Mouse (Mus musculus): ENCODE measurements around the gene Lrrc46. TPM values are rescaled to one million over a fixed set of nuclear protein-coding genes. Genes with fewer than 3 reads are reported as not detected.
A peak's percentile ranks its signal among the peaks of the same experiment; 100 is the strongest.

The Lrrc46 gene
- polyA plus RNA-seq, 1 experiment from 2014 or later = 0.66 TPM

DNA sequence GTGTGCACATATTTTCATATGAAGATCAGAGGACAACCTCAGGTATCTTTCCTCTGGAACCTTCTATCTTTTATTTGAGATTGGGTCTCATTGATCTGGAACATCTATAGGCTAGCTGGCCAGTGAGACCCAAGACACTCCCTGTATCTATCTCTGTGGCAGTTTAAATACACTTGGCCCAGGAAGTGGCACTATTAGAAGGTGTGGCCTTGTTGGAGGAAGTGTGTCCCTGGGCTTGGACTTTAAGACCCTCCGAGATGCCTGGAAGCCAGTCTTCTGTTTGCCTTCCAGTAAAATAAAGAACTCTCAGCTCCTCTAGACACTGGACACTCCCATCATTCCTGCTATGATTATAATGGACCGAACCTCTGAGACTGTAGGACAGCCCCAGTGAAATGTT, 28.6 kb upstream of the Lrrc46 start:
- Histone ChIP-seq H3K4me3 (no peak overlapping the region), H3K4me1 (replicated peaks) (peaks cover 21% of the 10 kb centered on the region), H3K27me3 (replicated peaks) (no peaks in the 10 kb centered on the region), H3K27ac (ENCODE audit: poor library complexity, severe bottlenecking) (no peak overlapping the region), H3K4me2 (no peak overlapping the region), H3K9ac (no peak overlapping the region), H3K9me3 (replicated peaks) (no peaks in the 10 kb centered on the region), H3K36me3 (peaks cover 29% of the 10 kb centered on the region)
- no peak for ATAC-seq (ENCODE audit: insufficient number of reproducible peaks, low FRiP score)
- 79% methylated on average over 2 of the region's 2 CpGs for WGBS

DNA sequence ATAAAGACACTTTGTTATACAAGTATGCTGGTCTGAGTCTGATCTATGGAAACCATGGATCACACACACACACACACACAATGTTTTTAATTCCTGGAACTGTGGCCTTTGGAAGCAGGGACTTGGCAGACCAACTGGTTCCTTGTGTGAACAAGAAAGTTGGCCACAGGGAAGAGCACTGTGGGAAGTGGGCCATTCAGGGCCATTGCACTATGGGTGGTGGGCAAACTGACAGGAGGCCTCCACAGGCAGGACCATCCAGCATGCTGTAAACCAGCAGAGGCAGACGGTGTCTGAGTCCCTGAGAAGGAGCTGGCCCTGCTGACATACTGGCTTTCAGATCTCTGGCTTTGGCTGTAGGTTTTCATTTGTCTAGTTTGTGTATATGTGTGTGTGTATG, 28.1 kb upstream of the Lrrc46 start:
- Histone ChIP-seq H3K9me3 (replicated peaks) (no peaks in the 10 kb centered on the region), H3K36me3 (peaks cover 31% of the 10 kb centered on the region), H3K27me3 (replicated peaks) (no peaks in the 10 kb centered on the region), H3K27ac (ENCODE audit: poor library complexity, severe bottlenecking) (no peak overlapping the region), H3K9ac (no peak overlapping the region), H3K4me1 (replicated peaks) (peaks cover 21% of the 10 kb centered on the region), H3K4me3 (no peak overlapping the region), H3K4me2 (no peak overlapping the region)
- WGBS = 55% methylated on average over 1 of the region's 1 CpGs
- ATAC-seq (ENCODE audit: insufficient number of reproducible peaks, low FRiP score) = no peak

DNA sequence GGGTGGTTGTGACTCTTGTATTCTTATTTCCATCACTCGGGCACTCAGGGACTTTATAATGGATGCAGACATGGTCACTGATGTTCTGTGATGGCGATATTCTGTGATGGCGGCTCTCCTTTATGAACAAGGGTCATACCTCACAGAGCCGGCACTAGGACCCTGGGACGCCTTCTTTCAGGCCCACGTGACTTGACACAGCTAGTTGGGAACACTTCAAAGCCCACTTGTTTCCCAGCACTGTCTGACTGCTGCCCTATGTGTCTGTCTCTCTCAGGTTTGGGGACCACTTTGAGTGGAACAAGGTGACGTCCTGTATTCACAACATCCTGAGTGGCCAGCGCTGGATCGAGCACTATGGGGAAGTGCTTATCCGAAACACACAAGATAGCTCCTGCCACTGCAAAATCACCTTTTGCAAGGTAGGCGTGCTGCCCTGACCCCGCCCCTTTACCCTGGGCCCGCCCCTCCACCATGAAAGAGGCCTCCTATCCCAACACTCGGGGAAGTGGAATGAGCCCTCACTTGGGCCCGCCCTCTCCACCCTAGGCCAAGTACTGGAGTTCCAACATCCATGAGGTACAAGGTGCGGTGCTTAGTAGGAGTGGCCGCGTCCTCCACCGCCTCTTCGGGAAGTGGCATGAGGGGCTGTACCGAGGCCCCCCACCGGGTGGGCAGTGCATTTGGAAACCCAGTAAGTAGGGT, 25.6 kb upstream of the Lrrc46 start:
- Histone ChIP-seq H3K36me3 (peaks cover 41% of the 10 kb centered on the region), H3K4me2 (no peak overlapping the region), H3K9me3 (replicated peaks) (no peaks in the 10 kb centered on the region), H3K4me1 (replicated peaks) (peaks cover 24% of the 10 kb centered on the region), H3K4me3 (no peak overlapping the region), H3K9ac (no peak overlapping the region), H3K27me3 (replicated peaks) (no peaks in the 10 kb centered on the region), H3K27ac (ENCODE audit: poor library complexity, severe bottlenecking) (no peak overlapping the region)
- WGBS = 46% methylated on average over 22 of the region's 22 CpGs
- no peak for ATAC-seq (ENCODE audit: insufficient number of reproducible peaks, low FRiP score)

DNA sequence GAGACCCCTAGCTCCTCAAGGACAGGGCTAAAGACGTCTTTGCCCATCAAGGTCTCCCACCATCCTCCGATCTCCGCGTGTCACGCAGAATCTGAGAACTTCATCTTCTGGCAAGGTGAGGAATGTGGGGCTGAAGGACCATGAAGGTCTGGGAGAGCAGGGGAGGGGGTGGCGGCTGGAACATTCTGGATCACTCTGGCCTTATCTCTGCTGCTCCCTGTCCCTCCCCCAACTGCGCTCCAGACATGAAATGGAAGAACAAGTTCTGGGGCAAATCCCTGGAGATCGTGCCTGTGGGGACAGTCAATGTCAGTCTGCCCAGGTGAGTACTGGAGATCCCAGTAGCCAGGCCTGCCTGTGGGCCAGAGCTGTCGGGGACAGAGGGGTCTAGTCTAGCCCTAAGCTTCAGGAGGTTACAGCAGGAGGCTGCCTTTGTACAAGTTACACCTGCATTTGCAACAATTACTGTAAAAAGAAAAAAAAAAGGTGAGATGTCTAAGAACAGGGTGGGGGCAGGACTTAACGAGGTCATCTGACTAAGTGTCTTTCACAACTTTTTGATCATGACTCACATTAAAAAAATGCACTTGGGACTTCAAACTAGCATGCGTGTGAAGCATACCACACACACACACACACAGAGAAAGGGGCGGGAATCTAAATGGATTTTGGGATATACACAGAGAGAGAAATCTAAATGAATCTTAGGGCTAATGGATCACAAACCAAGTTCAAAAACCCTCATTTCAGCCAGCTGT, 24.5 kb upstream of the Lrrc46 start:
- WGBS = 70% methylated on average over 12 of the region's 12 CpGs
- Histone ChIP-seq H3K4me1 (replicated peaks) (peaks cover 16% of the 10 kb centered on the region), H3K9me3 (replicated peaks) (no peaks in the 10 kb centered on the region), H3K27ac (ENCODE audit: poor library complexity, severe bottlenecking) (no peak overlapping the region), H3K4me2 (no peak overlapping the region), H3K27me3 (replicated peaks) (no peaks in the 10 kb centered on the region), H3K36me3 (peaks cover 51% of the 10 kb centered on the region), H3K9ac (0 out of 2 replicates have a peak overlapping the region, but pooled peaks have one; percentile 9), H3K4me3 (no peak overlapping the region)
- no peak for ATAC-seq (ENCODE audit: insufficient number of reproducible peaks, low FRiP score)

DNA sequence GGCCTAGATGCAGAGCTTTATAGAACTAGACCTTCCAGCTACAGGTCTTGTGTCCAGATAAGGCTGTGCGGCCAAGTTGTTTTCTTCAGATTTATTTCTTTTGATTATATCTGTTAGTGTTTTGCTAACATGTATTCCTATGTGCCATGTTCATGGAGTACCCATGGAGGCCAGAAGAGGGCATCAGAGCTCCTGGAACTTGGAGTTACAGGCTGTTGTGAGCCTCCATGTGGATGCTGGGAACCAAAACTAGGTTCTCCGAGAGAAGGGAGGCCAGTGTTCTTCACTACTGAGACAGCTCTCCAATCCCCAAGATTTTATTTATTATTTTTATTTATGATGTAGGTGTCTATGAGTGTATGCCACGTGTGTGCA, 22.7 kb upstream of the Lrrc46 start:
- Histone ChIP-seq H3K4me1 (replicated peaks) (peaks cover 15% of the 10 kb centered on the region), H3K27ac (ENCODE audit: poor library complexity, severe bottlenecking) (0 out of 2 replicates have a peak overlapping the region, but pooled peaks have one; percentile 55), H3K9ac (no peak overlapping the region), H3K27me3 (replicated peaks) (no peaks in the 10 kb centered on the region), H3K36me3 (peaks cover 69% of the 10 kb centered on the region), H3K9me3 (replicated peaks) (no peaks in the 10 kb centered on the region), H3K4me2 (no peak overlapping the region), H3K4me3 (no peak overlapping the region)
- ATAC-seq (ENCODE audit: insufficient number of reproducible peaks, low FRiP score) = no peak
- WGBS = 81% methylated on average over 3 of the region's 3 CpGs

DNA sequence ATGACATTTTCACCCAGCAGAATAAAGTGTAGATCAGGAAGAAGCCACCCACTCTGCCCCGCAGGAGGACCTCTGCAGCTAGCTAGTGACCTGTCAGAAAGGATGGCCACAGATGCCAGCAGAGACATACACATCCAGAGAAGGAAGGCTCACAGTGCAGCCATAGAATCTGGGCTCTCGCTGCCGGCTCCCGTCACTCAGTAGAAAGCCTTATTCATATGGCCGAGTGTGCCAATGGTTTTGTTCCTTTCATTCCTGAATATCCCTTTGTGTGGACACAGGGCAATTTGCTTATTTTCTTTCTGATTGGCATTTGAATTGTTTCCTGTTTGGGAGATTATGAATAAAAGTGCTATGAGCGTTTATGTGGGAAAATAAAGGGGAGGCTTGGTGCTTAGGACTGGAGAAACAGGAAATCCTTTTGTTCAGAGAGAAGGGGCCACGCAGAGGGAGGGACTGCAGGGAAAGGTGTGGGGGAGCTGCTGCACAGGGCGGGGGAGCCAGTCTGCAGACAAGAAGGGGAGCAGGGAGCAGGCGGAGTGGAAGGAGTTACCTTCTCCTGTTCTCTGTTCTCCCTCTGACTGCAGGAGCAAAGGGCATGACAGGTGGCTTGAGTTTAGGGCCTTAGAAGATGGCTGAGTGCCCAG, 22.2 kb upstream of the Lrrc46 start:
- WGBS = 48% methylated on average over 9 of the region's 9 CpGs
- no peaks in the 10 kb centered on the region for H3K9me3 ChIP-seq (replicated peaks)
- peak overlapping the region; percentile 55; the same call in 1 of the 2 replicates for H3K27ac ChIP-seq (ENCODE audit: poor library complexity, severe bottlenecking)
- peaks cover 15% of the 10 kb centered on the region for H3K4me1 ChIP-seq (replicated peaks)
- ATAC-seq (ENCODE audit: insufficient number of reproducible peaks, low FRiP score) = no peak
- H3K4me2 ChIP-seq = no peak overlapping the region
- H3K27me3 ChIP-seq (replicated peaks) = no peaks in the 10 kb centered on the region
- H3K4me3 ChIP-seq = no peak overlapping the region
- H3K9ac ChIP-seq = no peak overlapping the region
- peaks cover 67% of the 10 kb centered on the region for H3K36me3 ChIP-seq

DNA sequence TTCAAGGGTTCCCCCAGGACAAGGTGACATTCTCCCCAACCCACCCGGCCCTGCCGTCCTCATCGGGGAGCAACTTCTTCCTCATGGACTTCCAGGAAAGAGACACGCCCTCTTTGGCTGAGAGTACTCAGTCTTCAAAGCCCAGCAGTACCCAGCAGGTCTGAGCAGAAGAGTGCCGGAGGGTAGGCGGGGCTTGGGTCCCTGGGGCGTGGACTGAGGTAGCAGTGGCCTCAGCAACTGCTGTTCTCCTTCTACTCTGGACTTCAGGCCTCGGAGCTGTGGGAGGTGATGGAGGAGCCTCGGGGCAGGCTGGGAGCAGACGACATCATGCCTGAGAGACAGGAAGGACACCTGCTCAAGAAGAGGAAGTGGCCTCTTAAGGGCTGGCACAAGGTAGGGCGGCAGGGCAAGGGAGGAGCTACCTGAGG, 11.0 kb upstream of the Lrrc46 start:
- 22% methylated on average over 11 of the region's 11 CpGs for WGBS
- H3K4me1 ChIP-seq (replicated peaks) = peaks cover 18% of the 10 kb centered on the region
- peak overlapping the region; percentile 89; the same call in 1 of the 2 replicates for H3K9ac ChIP-seq
- no peaks in the 10 kb centered on the region for H3K27me3 ChIP-seq (replicated peaks)
- no peak overlapping the region for H3K27ac ChIP-seq (ENCODE audit: poor library complexity, severe bottlenecking)
- 0 out of 2 replicates have a peak overlapping the region, but pooled peaks have one; percentile 81 for H3K4me3 ChIP-seq
- H3K36me3 ChIP-seq = peaks cover 61% of the 10 kb centered on the region
- no peaks in the 10 kb centered on the region for H3K9me3 ChIP-seq (replicated peaks)
- H3K4me2 ChIP-seq = peak overlapping the region; percentile 92
- ATAC-seq (ENCODE audit: insufficient number of reproducible peaks, low FRiP score) = no peak; the same call in 1 of the 2 replicates

DNA sequence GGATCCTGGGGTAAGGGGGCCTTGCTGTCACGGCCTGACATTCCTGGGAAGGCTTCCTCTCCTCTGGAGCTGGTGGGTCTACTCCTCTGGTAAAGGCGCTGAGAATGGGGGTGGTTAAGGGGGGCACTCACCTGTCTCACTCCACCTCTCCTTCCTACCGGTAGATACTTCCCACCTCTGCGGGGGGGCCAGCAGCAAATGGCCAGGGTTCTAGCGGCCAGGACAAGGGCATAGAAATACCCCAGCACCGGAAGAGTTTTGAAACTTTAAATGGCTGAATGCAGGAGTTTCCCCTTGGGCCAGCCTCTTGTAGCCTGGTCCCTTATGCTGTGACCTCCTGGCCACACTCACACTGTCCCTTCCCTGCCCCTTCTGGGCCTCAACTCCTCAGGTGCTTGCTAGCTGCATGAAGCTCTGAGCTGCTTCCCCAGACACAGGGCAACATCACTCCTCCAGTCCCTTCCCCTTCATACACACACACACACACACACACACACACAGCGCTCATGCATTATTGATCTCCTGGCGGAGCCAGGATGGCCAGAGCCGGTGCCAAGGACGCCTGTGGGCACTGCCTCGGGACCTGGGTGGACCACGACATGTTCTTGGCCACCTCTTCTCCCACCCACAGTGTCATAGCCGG, 9.9 kb upstream of the Lrrc46 start:
- peak; percentile 12; the same call in 1 of the 2 replicates for ATAC-seq (ENCODE audit: insufficient number of reproducible peaks, low FRiP score)
- Histone ChIP-seq H3K4me2 (peak overlapping the region; percentile 92), H3K27me3 (replicated peaks) (no peaks in the 10 kb centered on the region), H3K36me3 (peaks cover 54% of the 10 kb centered on the region), H3K9me3 (replicated peaks) (no peaks in the 10 kb centered on the region), H3K4me1 (replicated peaks) (peaks cover 18% of the 10 kb centered on the region), H3K27ac (ENCODE audit: poor library complexity, severe bottlenecking) (peak overlapping the region; percentile 44; the same call in 1 of the 2 replicates), H3K4me3 (peak overlapping the region; percentile 81), H3K9ac (peak overlapping the region; percentile 89)
- 21% methylated on average over 13 of the region's 13 CpGs for WGBS

DNA sequence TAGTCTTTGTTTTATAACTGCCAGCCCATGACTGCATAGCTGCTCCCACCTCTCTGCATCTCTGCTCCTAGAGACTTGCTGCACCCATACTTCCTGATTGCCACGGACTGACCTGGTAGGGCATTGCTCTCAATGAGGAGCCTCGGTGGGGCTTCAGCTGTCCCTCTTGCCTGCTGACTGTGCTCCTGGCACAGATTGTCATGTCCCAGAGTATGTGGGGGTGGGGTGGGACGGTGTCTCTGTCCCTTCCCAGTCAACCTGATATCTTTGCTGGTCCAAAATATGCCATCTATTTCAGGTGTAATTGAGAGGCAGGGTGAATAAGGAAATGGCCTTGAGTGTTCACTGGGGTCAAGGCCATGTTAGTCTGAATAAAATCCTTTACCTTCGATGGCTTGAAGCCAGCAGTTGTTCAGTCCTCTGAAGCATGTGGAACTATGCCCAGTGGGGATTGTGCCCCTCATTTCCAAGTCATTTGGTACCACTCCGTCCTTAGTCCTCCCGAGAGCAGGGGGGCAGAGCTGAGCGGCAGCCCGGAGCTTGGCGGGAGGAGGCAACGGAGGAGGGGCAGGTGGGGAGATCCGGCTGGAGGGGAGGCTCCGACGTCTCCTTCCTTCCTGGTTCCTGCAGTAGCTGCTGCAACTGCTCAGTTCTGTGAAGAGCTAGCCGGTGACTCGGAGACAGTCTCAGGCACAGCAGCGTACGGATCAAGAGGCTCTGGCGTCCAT, 9.2 kb upstream of the Lrrc46 start, which contains the start of gene Osbpl7:
Gene Osbpl7 (plus strand): TSS at position 413 of the 728 bp plus-strand sequence.
- peak within 1 kb of the TSS; percentile 44; the same call in 1 of the 2 replicates for H3K27ac ChIP-seq (ENCODE audit: poor library complexity, severe bottlenecking)
- peaks cover 54% of the 10 kb centered on the region for H3K36me3 ChIP-seq
- WGBS = 6% methylated on average over 18 of the region's 18 CpGs

DNA sequence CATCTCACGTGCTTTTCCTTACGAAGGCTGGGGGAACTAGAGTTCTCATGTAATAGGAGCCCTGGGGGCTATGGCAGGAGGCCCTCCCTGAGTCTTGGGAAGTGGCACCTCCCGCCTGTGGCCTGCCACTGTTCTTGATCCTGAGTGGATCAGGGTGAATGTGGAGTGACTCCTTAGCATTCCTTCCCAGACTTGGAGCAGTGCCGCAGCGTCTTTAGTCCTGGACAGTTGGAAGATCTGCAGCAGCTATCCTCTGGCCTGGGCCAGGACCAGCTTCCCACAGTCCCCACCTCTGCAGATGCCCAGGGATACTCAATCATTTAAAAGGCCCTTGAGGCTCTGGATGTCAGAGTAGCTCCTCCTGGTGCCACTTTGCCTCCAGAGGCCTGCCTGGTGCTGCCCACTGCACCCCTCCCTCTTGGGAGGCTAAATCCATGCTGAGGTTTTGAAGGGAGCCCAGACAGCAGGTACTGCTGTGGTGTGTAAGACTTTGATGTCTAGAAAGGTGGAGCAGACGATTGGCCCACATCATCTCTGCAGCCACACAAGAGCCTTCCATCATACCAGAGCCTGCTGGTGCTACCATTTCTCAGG, 8.4 kb upstream of the Lrrc46 start:
- no peaks in the 10 kb centered on the region for H3K27me3 ChIP-seq (replicated peaks)
- H3K9ac ChIP-seq = peak overlapping the region; percentile 26; the same call in 1 of the 2 replicates
- no peaks in the 10 kb centered on the region for H3K9me3 ChIP-seq (replicated peaks)
- peaks cover 18% of the 10 kb centered on the region for H3K4me1 ChIP-seq (replicated peaks)
- no peak overlapping the region for H3K4me3 ChIP-seq
- 77% methylated on average over 6 of the region's 6 CpGs for WGBS
- H3K27ac ChIP-seq (ENCODE audit: poor library complexity, severe bottlenecking) = no peak overlapping the region
- peaks cover 54% of the 10 kb centered on the region for H3K36me3 ChIP-seq
- no peak overlapping the region for H3K4me2 ChIP-seq
- ATAC-seq (ENCODE audit: insufficient number of reproducible peaks, low FRiP score) = no peak

More for the DNA sequence above, 9.2 kb upstream of the Lrrc46 start, which contains the start of gene Osbpl7:
- no peaks in the 10 kb centered on the region for H3K9me3 ChIP-seq (replicated peaks)
- H3K4me2 ChIP-seq = peak within 1 kb of the TSS; percentile 92
- peaks cover 18% of the 10 kb centered on the region for H3K4me1 ChIP-seq (replicated peaks)
- H3K27me3 ChIP-seq (replicated peaks) = no peaks in the 10 kb centered on the region
- peak within 1 kb of the TSS; percentile 89 for H3K9ac ChIP-seq
- peak; percentile 70; the same call in 1 of the 2 replicates for ATAC-seq (ENCODE audit: insufficient number of reproducible peaks, low FRiP score)
- H3K4me3 ChIP-seq = peak within 1 kb of the TSS; percentile 81
